Mouse (Mus musculus) olfactory bulb, adult 2 months (tissue): ENCODE data around the gene Armc9. TPM values are rescaled to one million over a fixed set of nuclear protein-coding genes. Genes with fewer than 3 reads are reported as not detected.

ENCODE experiments used
- H3K27ac ChIP-seq: fragments of 200-500 bp; 2 replicates; pipeline ENCODE4 v1.5.1; 2012; ENCODE audit warnings: low read depth, low read length; ENCODE audit not compliant: insufficient read depth
- H3K4me1 ChIP-seq: fragments of 200-500 bp; 2 replicates; pipeline ENCODE4 v1.6.1; 2012; ENCODE audit warnings: low read length; ENCODE audit not compliant: control insufficient read depth, insufficient read depth
- H3K4me3 ChIP-seq: fragments of 200-500 bp; 2 replicates; pipeline ENCODE4 v1.5.1; 2012; ENCODE audit warnings: mild to moderate bottlenecking, low read depth, low read length, moderate library complexity; ENCODE audit not compliant: insufficient read depth
- CTCF ChIP-seq: fragments of 200-500 bp; IDR thresholded peaks from 2 replicates; pipeline ENCODE4 v1.5.1; 2012; ENCODE audit warnings: low read depth, mild to moderate bottlenecking, low read length, moderate library complexity; ENCODE audit not compliant: insufficient read depth
- POLR2A ChIP-seq: fragments of 200-500 bp; IDR thresholded peaks from 2 replicates; pipeline ENCODE4 v1.6.1; 2012; ENCODE audit warnings: mild to moderate bottlenecking, low read depth, low read length, moderate library complexity; ENCODE audit not compliant: insufficient read depth
- WGBS: fragments of 180-500 bp; shearing (Covaris S2); methylation state at CpG from one replicate; pipeline ENCODE4 v1.1.7; 2018; 5-methylcytosine and 5-hydroxymethylcytosine counted together
- polyA plus RNA-seq: library from polyadenylated mRNA; stranded (reverse); fragments of >200 nt; gene quantifications from 2 replicates; pipeline ENCODE4 v1.2.4, GENCODE M21; 2012; ENCODE audit warnings: low replicate concordance; ENCODE audit not compliant: missing spikeins, insufficient read depth, insufficient read length

Armc9 gene
- polyA plus RNA-seq, 1 experiment, result not detected

GRCm38 (mm10) chr1:86269190-86269508, 114.6 kb downstream of the Armc9 start:
- WGBS, result 65% methylated on average over 4 of the region's 4 CpGs
- Histone ChIP-seq H3K4me3 (no peak overlapping the region), H3K27ac (no peak overlapping the region), H3K4me1 (peaks cover 6% of the 10 kb centered on the region)
- TF ChIP-seq CTCF, result no peak
- TF ChIP-seq POLR2A, result no peak

- Histone ChIP-seq H3K4me3 (no peak overlapping the region), H3K4me1 (peaks cover 6% of the 10 kb centered on the region), H3K27ac (no peak overlapping the region)
- TF ChIP-seq POLR2A, result no peak
- 85% methylated on average over 6 of the region's 6 CpGs for WGBS
Measured at GRCm38 (mm10) chr1:86271707-86272106, 117.1 kb downstream of the Armc9 start.

- no peak for TF ChIP-seq CTCF
- no peak for TF ChIP-seq POLR2A
- 91% methylated on average over 5 of the region's 5 CpGs for WGBS
- Histone ChIP-seq H3K4me1 (peaks cover 6% of the 10 kb centered on the region), H3K4me3 (no peak overlapping the region), H3K27ac (no peak overlapping the region)
Measured at GRCm38 (mm10) chr1:86277055-86277454, 122.5 kb downstream of the Armc9 start.

- no peak for TF ChIP-seq CTCF
- no peak for TF ChIP-seq POLR2A
- WGBS, result 54% methylated on average over 11 of the region's 11 CpGs
- Histone ChIP-seq H3K4me3 (no peak overlapping the region), H3K4me1 (peaks cover 8% of the 10 kb centered on the region), H3K27ac (no peak overlapping the region)
Measured at GRCm38 (mm10) chr1:86281781-86282536, 127.4 kb downstream of the Armc9 start.

GRCm38 (mm10) chr1:86284101-86284500, 129.5 kb downstream of the Armc9 start:
- Histone ChIP-seq H3K4me3 (no peak overlapping the region), H3K27ac (no peak overlapping the region), H3K4me1 (peaks cover 8% of the 10 kb centered on the region)
- WGBS, result 95% methylated on average over 5 of the region's 5 CpGs
- TF ChIP-seq POLR2A (no peak), CTCF (no peak)

DNA sequence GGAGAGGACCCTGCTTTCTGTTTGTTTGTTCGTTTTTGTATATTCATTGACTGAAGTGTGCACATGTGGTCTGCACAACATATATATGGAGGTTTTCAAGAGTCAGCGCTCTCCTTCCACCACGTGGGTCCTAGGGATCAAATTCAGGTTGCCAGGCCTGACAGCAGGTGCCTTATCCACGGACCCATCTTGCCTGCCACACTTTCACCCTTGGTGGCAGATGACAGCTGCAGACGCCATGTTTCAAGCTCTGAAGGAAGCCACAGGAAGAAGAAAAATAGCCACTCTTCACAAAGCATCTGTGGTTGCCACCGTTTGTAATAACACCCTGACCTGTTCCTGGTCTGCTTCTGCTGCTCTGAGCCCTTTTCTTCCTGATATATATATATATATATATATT, 130.7 kb downstream of the Armc9 start:
- WGBS, result 84% methylated on average over 6 of the region's 6 CpGs
- TF ChIP-seq POLR2A, result no peak

GRCm38 (mm10) chr1:86287473-86287872, 132.9 kb downstream of the Armc9 start:
- no peak overlapping the region for H3K4me3 ChIP-seq
- WGBS, result 76% methylated on average over 4 of the region's 4 CpGs
- H3K4me1 ChIP-seq, result no peaks in the 10 kb centered on the region
- TF ChIP-seq POLR2A, result no peak
- TF ChIP-seq CTCF, result no peak
- no peak overlapping the region for H3K27ac ChIP-seq

More for the DNA sequence above, 130.7 kb downstream of the Armc9 start:
- peaks cover 8% of the 10 kb centered on the region for H3K4me1 ChIP-seq
- no peak overlapping the region for H3K27ac ChIP-seq
- no peak overlapping the region for H3K4me3 ChIP-seq

- Histone ChIP-seq H3K4me3 (no peak overlapping the region), H3K4me1 (peaks cover 5% of the 10 kb centered on the region; the same call in 1 of the 2 replicates), H3K27ac (no peak overlapping the region)
- TF ChIP-seq CTCF (no peak), POLR2A (no peak)
- 45% methylated on average over 3 of the region's 3 CpGs for WGBS
Measured at GRCm38 (mm10) chr1:86290452-86290851, 135.9 kb downstream of the Armc9 start.

DNA sequence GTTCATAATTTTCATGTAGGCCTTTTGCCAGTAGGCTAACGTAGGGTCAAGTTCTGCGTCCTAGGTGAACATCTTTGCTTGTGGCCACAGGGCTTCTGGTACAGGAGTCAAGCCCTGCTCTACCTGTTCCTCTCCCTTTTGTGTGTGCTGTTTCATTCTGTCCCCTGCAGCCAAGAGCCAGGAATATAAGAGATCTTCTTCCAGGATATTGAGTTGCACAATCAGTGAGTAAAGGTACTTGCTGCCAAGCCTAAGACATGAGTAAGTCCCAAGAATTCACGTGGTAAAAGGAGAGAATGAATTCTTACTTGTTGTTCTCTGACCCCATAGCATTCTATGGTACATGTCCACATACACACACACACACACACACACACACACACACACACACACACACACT, 138.5 kb downstream of the Armc9 start:
- TF ChIP-seq CTCF (no peak), POLR2A (no peak)
- Histone ChIP-seq H3K27ac (no peak overlapping the region), H3K4me1 (peaks cover 5% of the 10 kb centered on the region; the same call in 1 of the 2 replicates), H3K4me3 (no peak overlapping the region)
- 88% methylated on average over 3 of the region's 3 CpGs for WGBS
